Mouse (Mus musculus) G1E-ER4 (cell line): ENCODE measurements around the gene Tifa. TPM values are rescaled to one million over a fixed set of nuclear protein-coding genes. Genes with fewer than 3 reads are reported as not detected.

Experiments
- GATA1 ChIP-seq: IDR thresholded peaks from one replicate; pipeline ENCODE4 v1.8.0; 2012; ENCODE audit warnings: low read length, inconsistent platforms
- polyA plus RNA-seq: library from polyadenylated mRNA; stranded (reverse); fragments of >175 nt; gene quantifications from 2 replicates; pipeline ENCODE4 v1.2.3, GENCODE M21; 2012

Gene Tifa
- polyA plus RNA-seq, 1 experiment, result 19.2 TPM

DNA sequence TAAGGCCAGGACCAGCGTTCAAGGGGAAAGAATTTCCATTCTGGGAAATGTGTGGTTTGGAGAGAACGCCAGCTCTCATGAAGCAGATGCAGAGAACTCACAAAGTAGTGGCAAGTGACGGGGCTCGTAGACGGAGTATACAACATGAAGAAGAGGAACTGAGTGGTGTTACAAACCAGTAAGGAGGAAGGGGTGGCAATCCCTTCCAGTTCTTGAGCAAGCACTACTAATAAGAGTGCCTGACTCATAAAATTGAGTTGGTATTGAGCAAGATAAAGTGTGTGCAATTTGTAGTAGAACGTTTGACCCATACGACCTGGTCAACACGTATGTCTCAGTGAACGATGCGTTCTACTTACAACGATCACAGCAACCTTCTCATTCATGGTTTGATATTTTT is 20.5 kb upstream of the Tifa start:
- no peak for TF ChIP-seq GATA1

DNA sequence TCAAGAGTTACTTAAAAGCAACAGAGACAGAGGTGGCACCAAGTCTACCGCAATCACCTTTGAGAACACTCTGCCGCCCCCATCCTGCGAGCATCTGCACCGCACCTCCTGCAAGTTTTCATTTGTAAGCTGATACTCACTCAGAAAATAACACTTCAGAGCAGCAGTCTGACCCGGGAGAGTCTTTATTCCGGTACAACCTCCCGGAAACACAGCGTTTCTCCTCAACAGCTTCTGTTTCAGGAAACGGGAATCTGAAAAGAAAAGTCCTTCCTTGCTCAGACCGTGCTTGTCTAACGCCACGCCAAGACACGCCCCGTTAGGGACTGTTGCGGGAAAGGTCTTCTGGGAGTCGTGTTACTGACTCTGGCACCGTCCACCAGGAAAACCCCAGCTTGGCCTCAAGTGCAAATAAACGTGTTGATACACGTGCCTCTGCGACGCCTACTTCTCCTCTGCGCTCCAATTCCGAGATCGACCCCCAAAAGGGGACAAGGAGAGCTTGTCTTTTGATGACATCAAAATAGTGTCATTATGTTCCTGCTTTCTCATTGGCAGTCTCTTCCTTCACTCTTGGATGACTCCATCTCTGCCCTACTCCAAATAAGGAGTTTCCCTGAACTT is 9.5 kb upstream of the Tifa start, which contains the start of gene Alpk1:
Gene Alpk1 (minus strand): TSS at position 507 of the 624 bp plus-strand sequence.
- no peak for TF ChIP-seq GATA1

DNA sequence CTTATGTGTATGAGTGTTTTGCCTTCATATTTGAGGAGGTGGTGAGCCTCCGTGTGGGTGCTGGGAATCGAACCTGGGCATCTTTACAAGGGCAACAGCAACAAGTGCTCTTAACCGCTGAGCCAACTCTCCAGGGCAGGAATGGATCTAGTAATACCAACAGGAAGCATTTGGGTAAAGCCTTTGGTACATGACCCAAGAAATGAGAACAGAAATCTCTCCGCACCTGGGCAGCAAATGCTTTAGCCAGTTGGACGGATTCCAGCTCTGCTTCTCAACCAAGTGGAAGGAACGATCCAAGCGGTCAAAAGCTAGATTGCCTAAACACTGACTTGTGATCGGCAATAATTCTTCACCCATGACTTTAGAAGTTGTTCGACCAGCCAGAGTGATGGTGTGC is 8.7 kb upstream of the Tifa start:
- TF ChIP-seq GATA1, result no peak

DNA sequence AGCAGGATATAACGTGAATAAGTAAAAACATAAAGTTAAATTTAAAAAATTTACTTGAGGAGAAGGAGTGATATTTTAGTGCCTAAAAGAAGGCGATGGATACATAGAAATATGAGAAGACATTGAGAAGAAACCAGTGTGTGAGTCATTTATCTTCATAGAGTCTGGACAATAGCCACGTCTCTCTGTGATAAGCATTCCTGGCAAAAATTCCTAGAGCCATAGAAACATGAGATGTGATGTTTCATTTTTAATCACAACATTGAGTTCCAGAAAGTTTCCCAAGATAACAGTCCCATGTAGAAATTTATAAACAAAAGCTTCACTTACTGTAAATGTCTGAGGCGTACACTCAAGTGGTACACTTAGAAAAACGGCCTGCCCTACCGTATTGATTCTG is 6.7 kb upstream of the Tifa start:
- no peak for TF ChIP-seq GATA1

DNA sequence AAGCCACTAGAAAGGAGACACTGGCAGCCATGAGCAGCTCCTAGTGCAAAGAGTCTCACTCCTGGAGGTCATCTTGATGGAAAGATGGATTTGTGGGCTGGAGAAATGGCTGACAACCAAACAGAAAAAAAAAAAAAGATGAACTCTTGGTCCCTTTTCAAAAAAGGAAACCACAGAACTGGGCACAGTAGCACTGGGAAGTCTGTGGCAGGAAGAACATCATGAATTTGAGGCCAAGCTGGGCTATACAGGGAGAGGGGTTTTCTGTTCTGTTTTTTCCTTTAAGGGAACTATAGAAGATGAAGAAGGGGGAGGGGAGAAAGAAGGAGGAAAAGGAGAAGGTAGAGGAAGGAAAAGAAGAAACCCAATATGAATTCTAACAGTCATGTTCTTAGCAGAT is 2.6 kb upstream of the Tifa start:
- no peak for TF ChIP-seq GATA1

DNA sequence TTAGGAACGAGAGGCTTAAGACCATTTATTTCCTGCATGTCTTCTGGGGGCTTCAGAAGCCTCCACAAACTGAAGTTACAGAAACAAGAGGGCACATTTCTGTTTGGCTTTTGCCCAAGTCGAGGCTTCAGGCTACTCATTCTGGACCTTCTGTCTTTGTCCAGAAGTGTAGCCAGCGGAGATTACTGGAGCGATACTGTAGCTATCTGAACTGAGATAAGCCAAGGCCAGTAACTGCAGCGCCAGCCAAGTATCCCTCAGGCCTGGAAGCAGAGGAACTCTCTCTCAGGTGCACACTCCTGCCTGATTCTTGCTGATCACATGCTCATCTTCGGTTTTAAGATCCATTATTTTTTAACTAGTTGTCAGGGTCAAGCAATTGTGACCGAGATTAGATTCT is 1.6 kb upstream of the Tifa start:
- no peak for TF ChIP-seq GATA1

DNA sequence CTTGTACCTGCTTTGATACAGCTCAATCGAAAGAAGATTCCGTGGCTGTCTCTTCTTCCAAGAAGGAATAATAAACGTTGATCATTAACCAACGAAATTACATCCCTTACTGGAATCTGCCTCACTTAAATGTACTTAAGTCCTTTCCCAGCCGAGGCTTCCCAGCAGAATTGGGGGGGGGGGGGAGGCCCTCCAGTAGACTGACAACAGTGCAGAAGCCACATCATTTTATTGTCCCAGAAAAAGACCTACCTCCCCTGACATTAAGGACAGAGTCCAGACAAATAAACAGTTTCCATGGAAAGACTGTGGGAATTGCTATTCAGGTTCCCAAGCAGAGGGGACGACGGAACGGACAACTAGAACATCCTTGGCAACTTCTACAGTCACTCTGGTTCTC is 686 bp upstream of the Tifa start:
- no peak for TF ChIP-seq GATA1

DNA sequence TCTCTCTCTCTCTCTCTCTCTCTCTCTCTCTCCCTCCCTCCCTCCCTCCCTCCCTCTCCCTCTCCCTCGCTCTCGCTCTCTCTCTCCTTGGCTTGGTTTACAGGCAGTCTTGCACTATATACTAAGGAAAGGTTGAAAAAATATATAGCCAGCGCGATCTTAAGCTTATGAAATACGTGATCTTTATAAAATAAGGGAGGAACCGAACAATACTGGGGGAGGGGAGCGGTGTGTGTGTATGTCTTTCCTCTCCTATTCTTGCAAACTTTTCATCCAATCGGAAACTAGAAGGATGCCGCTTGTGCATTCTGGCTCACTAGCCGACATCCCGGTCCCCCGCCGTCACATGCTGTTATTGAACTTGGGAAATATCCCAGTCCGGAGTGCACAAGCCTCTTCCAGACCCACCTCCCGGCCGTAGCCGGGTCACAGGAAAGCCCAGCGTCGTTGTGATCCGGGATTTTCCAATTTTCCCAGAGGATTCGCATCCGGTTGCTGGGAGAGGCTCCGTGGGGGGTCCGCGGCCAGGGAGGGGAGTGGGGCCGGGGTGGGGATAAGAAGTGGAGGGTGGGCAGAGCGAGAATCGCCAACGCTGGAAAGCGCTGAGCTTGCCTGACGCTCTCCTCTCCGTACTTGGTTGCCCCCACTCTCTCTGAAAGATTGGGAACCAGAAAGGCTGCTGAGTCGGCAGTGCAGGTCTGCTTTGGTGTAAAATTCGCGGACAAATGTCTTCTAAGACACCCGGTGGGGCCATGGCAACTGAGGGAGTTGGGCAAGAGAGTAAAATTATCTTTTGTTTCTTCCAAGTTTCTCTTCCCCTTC is 840 bp downstream of the Tifa start:
- TF ChIP-seq GATA1, result no peak

DNA sequence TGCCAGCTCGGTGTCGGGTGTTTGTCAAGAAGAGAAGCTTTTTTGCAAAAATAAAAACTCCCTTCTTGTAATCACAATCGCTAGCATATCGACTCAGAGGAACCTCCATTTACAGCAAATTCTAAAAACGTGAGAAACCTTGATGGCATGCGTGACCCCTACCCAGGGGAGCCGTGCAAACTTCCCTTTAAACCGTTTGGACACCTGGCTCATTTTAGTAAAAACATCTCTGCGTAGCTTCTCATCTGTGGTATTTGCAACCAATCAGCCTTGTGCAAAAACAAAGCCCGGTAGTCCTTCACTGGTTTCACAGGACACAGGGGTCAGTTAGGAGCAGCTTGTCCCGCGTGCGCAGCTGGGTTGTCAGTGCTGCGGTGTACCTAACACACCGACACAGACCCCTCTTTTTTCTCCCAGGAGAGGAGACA is 1.5 kb downstream of the Tifa start:
- no peak for TF ChIP-seq GATA1

DNA sequence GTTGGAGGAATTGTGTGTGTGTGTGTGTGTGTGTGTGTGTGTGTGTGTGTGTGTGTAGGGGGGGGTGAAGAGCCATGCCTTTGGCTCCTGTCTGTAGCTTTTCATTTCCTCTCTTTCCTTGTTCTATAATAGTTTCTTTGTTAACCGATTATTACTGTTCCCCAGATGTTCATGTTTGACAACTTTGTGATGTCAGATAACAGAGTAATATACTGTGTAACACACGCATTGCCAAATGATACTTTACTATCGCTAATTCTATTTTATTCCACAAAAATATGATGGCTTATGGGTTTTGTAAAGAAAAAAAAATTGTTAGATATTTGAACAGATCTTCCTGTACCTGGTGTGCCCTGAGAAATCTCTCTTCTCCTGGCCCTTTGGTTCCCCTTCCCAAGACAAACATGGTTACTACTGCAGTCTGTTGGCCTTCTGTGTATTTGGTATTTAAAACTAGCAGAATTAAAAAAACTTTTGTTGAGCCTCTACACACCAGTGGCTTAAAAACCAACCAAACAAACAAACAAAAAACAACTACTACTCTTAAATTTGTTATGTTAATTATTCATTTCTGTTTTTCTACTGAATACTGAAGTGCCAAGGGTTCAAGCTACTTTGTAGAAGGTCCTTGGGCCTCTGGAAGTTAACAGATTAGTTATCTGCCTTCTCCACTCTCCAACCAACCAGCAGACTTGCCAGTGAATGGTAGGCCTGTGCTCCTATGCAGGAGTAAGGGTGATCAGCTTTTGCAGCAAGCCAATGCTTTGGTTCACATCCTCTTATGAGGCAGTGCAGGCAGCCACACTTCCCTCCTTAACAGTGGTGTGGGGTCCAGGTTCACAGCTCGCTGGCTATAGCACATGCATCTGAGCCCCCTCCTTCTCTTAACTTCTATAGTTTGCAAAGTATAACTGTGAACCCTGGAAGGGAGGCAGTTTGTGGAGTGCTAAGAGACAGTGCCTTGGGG is 2.3 kb downstream of the Tifa start:
- no peak for TF ChIP-seq GATA1

DNA sequence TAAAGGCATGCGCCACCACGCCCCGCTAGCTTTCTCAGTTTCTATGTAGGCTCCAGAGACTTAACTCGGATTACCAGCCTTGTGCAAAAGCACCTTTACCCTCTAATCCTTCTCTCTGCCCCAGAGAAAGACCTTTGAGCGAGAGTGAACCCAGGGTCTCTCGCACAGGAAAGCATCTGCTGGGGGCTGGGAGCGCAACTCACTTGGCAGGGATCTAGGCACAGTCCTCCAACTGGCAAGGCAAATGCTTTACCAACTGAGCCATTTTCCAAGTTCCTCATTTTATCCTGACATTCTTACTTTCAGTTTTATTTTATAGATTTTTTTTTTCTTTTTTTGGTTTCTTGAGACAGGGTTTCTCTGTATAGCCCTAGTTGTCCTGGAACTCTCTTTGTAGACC is 3.4 kb downstream of the Tifa start:
- TF ChIP-seq GATA1, result no peak

DNA sequence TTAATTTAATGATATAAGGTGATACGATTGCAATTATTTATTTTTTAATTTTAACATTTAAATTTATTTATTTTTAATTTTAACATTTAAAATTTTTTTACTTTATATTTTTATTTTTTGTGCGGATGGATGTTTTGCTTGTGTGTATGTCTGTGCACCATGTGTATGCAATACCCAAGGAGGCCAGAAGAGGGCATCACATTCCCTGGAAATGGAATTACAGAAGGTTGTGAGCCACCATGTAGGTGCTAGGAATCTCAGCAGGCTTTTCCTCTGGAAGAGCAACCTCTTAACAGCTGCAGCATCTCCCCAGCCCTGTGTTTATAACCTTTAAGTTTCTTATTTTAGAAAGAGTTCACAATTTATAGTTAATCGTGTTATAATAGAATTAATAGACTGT is 6.2 kb downstream of the Tifa start:
- TF ChIP-seq GATA1, result no peak

DNA sequence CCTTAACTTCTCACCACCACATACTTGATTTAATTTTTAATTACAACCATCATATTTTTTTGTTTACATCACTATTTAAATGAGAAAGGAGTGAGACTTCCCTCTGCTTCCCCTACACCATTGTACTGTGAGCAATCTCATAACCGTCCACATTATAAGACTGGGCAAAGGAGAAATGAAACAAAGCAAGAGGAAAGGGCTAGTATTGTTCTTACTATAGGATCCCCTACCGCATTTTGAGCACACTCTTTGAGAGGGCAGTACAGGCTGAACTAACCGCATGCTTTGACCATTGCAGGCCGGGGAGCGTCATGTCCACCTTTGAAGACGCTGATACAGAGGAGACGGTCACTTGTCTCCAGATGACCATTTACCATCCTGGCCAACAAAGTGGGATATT is 6.7 kb downstream of the Tifa start:
- TF ChIP-seq GATA1, result no peak

DNA sequence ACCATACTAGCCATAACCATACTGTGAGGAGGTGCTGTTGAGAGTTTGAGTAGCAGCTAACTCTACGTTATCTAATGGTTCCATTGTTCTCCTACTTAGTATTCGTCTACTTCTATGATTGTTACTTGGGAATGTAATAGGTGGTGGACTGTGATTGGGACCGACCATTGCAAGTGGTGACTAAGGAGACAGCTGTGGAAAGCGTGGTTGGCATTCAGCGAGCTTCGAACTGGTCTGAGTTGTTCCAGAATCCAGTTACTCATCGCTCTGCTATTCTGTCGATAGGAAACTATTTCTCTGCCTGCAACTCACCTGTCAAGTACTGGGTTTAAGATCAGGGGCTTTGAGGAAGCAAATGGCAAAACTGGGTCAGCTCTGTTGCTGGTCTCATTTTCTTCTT is 11.6 kb downstream of the Tifa start:
- no peak for TF ChIP-seq GATA1

DNA sequence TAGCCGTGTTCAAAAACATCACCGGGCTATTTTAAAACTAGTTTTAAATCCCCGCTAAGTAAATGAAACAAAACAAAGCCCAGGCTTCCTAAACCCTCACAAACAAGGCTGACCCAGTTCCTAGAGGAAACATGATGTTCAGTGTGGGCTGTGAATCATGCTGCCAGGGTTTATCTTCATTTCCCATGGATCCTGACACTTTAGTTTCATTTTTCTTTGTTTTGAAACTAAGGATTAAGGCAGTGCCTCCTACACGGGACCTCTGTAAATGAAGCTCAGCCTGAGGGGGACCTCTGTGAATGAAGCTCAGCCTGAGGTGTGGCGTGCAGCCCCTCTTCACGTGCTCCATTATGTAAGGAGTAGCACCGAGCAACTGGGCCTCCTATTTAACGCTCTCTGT is 13.2 kb downstream of the Tifa start:
- no peak for TF ChIP-seq GATA1

DNA sequence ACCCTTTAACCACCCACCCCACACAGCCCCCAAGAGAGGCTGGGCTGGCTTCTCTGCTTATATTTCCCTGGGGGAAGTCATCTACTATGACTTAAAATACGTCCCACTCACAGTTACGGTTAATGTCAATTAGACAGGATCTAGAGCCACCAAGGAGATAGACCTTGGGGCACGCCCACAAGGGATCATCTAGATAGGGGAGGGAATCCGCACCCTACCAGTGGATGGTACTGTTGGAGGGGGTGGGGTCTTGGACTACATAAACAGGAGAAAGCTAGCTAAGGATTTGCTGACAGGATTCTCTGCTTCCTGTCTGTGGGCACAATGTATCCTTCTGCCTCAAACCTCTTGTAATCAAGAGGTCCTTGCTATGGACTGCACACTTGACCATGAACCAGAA is 14.8 kb downstream of the Tifa start:
- TF ChIP-seq GATA1, result no peak
